Comparison of ENCODE assay signal across 9 mouse cellular contexts in the genomic region with DNA sequence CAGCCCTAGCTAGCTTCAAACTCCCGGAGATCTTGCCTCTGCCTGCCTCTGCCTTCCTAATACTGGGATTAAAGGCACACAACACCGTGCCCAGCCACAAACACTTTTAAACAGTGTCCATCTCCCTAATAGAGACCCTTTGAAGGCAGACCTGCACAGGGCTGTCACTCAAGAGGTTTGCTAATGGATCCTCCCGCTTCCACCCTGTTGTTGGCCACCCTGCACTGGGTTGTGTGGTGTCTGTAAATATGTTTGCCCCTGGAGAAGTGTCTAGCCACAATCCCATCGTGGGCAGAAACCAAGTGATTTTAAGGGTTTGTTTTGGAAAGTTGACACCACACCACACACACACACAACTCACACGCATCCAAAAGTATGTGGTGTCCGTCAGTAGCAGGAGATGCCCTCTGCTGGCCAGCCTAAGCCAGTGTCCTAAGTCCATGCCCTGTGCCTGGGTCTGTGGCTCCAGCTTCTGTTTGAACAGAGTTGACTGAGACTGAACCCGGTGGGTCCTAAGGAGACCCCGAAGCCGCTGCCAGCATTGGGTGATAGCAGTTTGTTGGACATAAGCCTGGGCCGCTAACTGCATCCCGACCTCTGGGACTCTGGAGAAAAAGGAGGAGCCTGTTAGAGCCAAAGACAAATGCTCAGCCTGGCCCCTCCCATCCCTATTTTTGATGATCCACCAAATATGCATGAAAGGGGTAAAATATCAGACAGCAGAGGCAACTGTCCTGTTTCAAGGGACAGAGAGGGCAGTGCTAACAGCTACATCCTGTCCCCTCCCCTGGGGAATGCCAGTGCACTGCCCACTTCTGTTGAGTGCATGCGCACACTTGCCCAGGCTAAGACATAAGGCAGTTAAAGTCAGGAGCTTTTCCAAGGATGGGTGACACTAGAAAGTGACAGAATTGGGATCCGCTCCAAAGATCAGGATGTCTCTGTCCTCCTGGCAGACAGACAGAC. TPM values are rescaled to one million over a fixed set of nuclear protein-coding genes. Genes with fewer than 3 reads are reported as not detected.
DNase-seq lines count a peak whose midpoint lies in the region; ATAC-seq and TF ChIP-seq lines count a peak whose summit lies in the region.
"Had no signal": no experiment of that assay in that cellular context is flagged by ENCODE, and none has a peak within 500 bp of the region (broad histone marks: within the 10 kb centered on the region; RNA-seq: fewer than 3 reads in every experiment).

No protein-coding gene starts in this region.

- no peak for TF ChIP-seq POLR2A in lung, adult 2 months (IDR thresholded peaks at IDR 0.05; ENCODE audit: borderline replicate concordance, extremely low read depth, low read depth, low read length)

- H3K27ac ChIP-seq in heart, embryonic 12.5 days (ENCODE audit: poor library complexity, severe bottlenecking), result no peak overlapping the region
- no peak overlapping the region for H3K27ac ChIP-seq in midbrain, embryonic 13.5 days

- DNase-seq in lung, adult 2 months, result no peak
- DNase-seq in lung, postnatal 25 days (ENCODE audit: low spot score), result no peak
- DNase-seq in adrenal gland, adult 8-10 months, result peak; percentile 25
- DNase-seq in kidney, postnatal 14 days, result peak; percentile 60
- DNase-seq in left cerebral cortex, adult 9 months (ENCODE audit: low spot score in 2 of 2), result no peak

- no peaks in the 10 kb centered on the region for H3K4me1 ChIP-seq in lung, adult 2 months (ENCODE audit: control insufficient read depth, insufficient read depth, low read length)
- peaks cover 8% of the 10 kb centered on the region for H3K4me1 ChIP-seq in heart, embryonic 12.5 days (replicated peaks)
- H3K4me1 ChIP-seq in midbrain, embryonic 13.5 days (replicated peaks), result no peaks in the 10 kb centered on the region

- peak; percentile 91 for TF ChIP-seq CTCF in lung, adult 2 months (IDR thresholded peaks at IDR 0.05; ENCODE audit: insufficient read depth, low read length)

- 34% methylated on average over 13 of the region's 13 CpGs for WGBS in lung, adult 2 months
- WGBS in heart, embryonic 12.5 days, result 49% methylated on average over 13 of the region's 13 CpGs
- WGBS in midbrain, embryonic 13.5 days, result 53% methylated on average over 13 of the region's 13 CpGs

- H3K36me3 ChIP-seq in heart, embryonic 12.5 days, result peaks cover 36% of the 10 kb centered on the region
- H3K36me3 ChIP-seq in midbrain, embryonic 13.5 days, result peaks cover 33% of the 10 kb centered on the region

- no peaks in the 10 kb centered on the region for H3K9me3 ChIP-seq in heart, embryonic 12.5 days (replicated peaks)
- H3K9me3 ChIP-seq in midbrain, embryonic 13.5 days, result no peaks in the 10 kb centered on the region
- H3K9me3 ChIP-seq: megakaryocyte, embryonic 14.5 days had no signal

- no peak overlapping the region for H3K4me2 ChIP-seq in heart, embryonic 12.5 days
- H3K4me2 ChIP-seq in midbrain, embryonic 13.5 days (replicated peaks), result no peak overlapping the region

- no peak overlapping the region for H3K9ac ChIP-seq in heart, embryonic 12.5 days
- no peak overlapping the region for H3K9ac ChIP-seq in midbrain, embryonic 13.5 days (replicated peaks)

- ATAC-seq in heart, embryonic 12.5 days (ENCODE audit: insufficient number of reproducible peaks, low FRiP score), result peak; percentile 64
- peak; percentile 59 for ATAC-seq in midbrain, embryonic 13.5 days
- ATAC-seq in activated CD4-positive, CD25-positive, alpha-beta regulatory T cell, adult 4 months, result no peak

- H3K4me3 ChIP-seq in lung, adult 2 months (replicated peaks; ENCODE audit: extremely low read depth, low read depth, low read length), result no peak overlapping the region
- no peak overlapping the region for H3K4me3 ChIP-seq in heart, embryonic 12.5 days
- H3K4me3 ChIP-seq in midbrain, embryonic 13.5 days (replicated peaks), result no peak overlapping the region
- H3K4me3 ChIP-seq: megakaryocyte, embryonic 14.5 days had no signal

- no peaks in the 10 kb centered on the region for H3K27me3 ChIP-seq in heart, embryonic 12.5 days (replicated peaks)
- H3K27me3 ChIP-seq in midbrain, embryonic 13.5 days, result no peaks in the 10 kb centered on the region

RNA-seq across cellular contexts. Expression of a gene that starts 21.5 kb away (rescaled TPM):
- 34.8 and 38.9 TPM in 2 replicates for polyA plus RNA-seq in lung, adult 2 months (2012; rRNA removed)
- total RNA-seq in adrenal gland, adult 8-10 months (2022), result 10 to 100 TPM; 24.2 to 51.9 (median 36.7) TPM
- 15.5 and 17.0 TPM in 2 replicates for polyA plus RNA-seq in heart, embryonic 12.5 days (2016; fragmentation: Nextera tagmentation; extraction: Ambion mirVana)
- polyA plus RNA-seq in midbrain, embryonic 13.5 days (2015; fragmentation: Nextera tagmentation; extraction: Ambion mirVana), result 26.6 and 28.4 TPM in 2 replicates
- polyA plus RNA-seq in activated CD4-positive, CD25-positive, alpha-beta regulatory T cell, adult 4 months (2017; shearing (Covaris generic)), result 10 to 100 TPM in 1 of 2 experiments, 1 to 10 TPM in 1; 6.0 to 12.9 TPM

RNA-seq across cellular contexts. Expression of a gene that starts 21.8 kb away (rescaled TPM):
- polyA plus RNA-seq in lung, adult 2 months (2012; rRNA removed), result 14.1 and 14.9 TPM in 2 replicates
- 10 to 100 TPM; 10.1 to 20.4 (median 15.8) TPM for total RNA-seq in adrenal gland, adult 8-10 months (2022)
- 7.8 and 9.3 TPM in 2 replicates for polyA plus RNA-seq in heart, embryonic 12.5 days (2016; fragmentation: Nextera tagmentation; extraction: Ambion mirVana)
- 33.9 and 35.3 TPM in 2 replicates for polyA plus RNA-seq in midbrain, embryonic 13.5 days (2015; fragmentation: Nextera tagmentation; extraction: Ambion mirVana)
- 1 to 10 TPM; 2.4 to 3.3 TPM for polyA plus RNA-seq in activated CD4-positive, CD25-positive, alpha-beta regulatory T cell, adult 4 months (2017; shearing (Covaris generic))

RNA-seq across cellular contexts. Expression of a gene that starts 27.4 kb away (rescaled TPM):
- polyA plus RNA-seq in lung, adult 2 months (2012; rRNA removed), result 50.1 and 56.8 TPM in 2 replicates
- total RNA-seq in adrenal gland, adult 8-10 months (2022), result 100 to 1,000 TPM; 117 to 136 (median 124) TPM
- 18.9 and 19.8 TPM in 2 replicates for polyA plus RNA-seq in heart, embryonic 12.5 days (2016; fragmentation: Nextera tagmentation; extraction: Ambion mirVana)
- 5.4 and 7.9 TPM in 2 replicates for polyA plus RNA-seq in midbrain, embryonic 13.5 days (2015; fragmentation: Nextera tagmentation; extraction: Ambion mirVana)
- 10 to 100 TPM; 16.7 to 17.4 TPM for polyA plus RNA-seq in activated CD4-positive, CD25-positive, alpha-beta regulatory T cell, adult 4 months (2017; shearing (Covaris generic))

RNA-seq across cellular contexts. Expression of a gene that starts 59.9 kb away (rescaled TPM):
- polyA plus RNA-seq in lung, adult 2 months (2012; rRNA removed), result 31.3 and 55.1 TPM in 2 replicates
- not detected for total RNA-seq in adrenal gland, adult 8-10 months (2022)
- polyA plus RNA-seq in heart, embryonic 12.5 days (2016; fragmentation: Nextera tagmentation; extraction: Ambion mirVana), result 5,688 and 5,948 TPM in 2 replicates
- polyA plus RNA-seq in midbrain, embryonic 13.5 days (2015; fragmentation: Nextera tagmentation; extraction: Ambion mirVana), result 2.5 and 3.4 TPM in 2 replicates
- polyA plus RNA-seq in activated CD4-positive, CD25-positive, alpha-beta regulatory T cell, adult 4 months (2017; shearing (Covaris generic)), result not detected

Comparison
In these comparisons a context has a peak if more than half of its experiments do, and no peak if none do; other contexts are left out.
1. DNase-seq: peak in adrenal gland, adult 8-10 months (single experiment) and kidney, postnatal 14 days (single experiment); none in lung, adult 2 months (single experiment), lung, postnatal 25 days (single experiment) and left cerebral cortex, adult 9 months (0 of 2).